Mouse (Mus musculus) embryonic facial prominence, embryonic 11.5 days (tissue): ENCODE results near the gene Cmss1. TPM values are rescaled to one million over a fixed set of nuclear protein-coding genes. Genes with fewer than 3 reads are reported as not detected.

Experiments used
- ATAC-seq: fragments of 200-750 bp; cut with Nextera tagmentation; replicated peaks from 2 replicates; pipeline ENCODE4 v1.8.0; 2017; ENCODE audit warnings: low read depth; ENCODE audit not compliant: insufficient number of reproducible peaks, low FRiP score, low TSS enrichment
- DNase-seq: peaks from one replicate; pipeline ENCODE4 v3.0.0-alpha.2; 2015; ENCODE audit warnings: low spot score
- H3K27ac ChIP-seq: fragments of 300-500 bp; sonication (generic); replicated peaks from 2 replicates; pipeline ENCODE4 v1.5.1; 2014; ENCODE audit warnings: mild to moderate bottlenecking, low read depth, low read length, control low read depth
- H3K27me3 ChIP-seq: fragments of 300-500 bp; sonication (generic); 2 replicates; pipeline ENCODE4 v1.6.1; 2014; ENCODE audit warnings: mild to moderate bottlenecking, low read length, moderate library complexity, mixed read lengths; ENCODE audit not compliant: control insufficient read depth, insufficient read depth
- H3K36me3 ChIP-seq: fragments of 300-500 bp; sonication (generic); replicated peaks from 2 replicates; pipeline ENCODE4 v1.6.1; 2014; ENCODE audit warnings: low read depth, mild to moderate bottlenecking, low read length, moderate library complexity, mixed read lengths; ENCODE audit not compliant: control insufficient read depth, insufficient read depth
- H3K4me1 ChIP-seq: fragments of 300-500 bp; sonication (generic); 2 replicates; pipeline ENCODE4 v1.6.1; 2014; ENCODE audit warnings: low read length, mixed read lengths; ENCODE audit not compliant: control insufficient read depth, insufficient read depth
- H3K4me2 ChIP-seq: fragments of 300-500 bp; sonication (generic); 2 replicates; pipeline ENCODE4 v1.6.1; 2014; ENCODE audit warnings: low read depth, mild to moderate bottlenecking, control low read depth, low read length, moderate library complexity
- H3K4me3 ChIP-seq: fragments of 300-500 bp; sonication (generic); 2 replicates; pipeline ENCODE4 v1.5.1; 2014; ENCODE audit warnings: low read depth, low read length, control low read depth
- H3K9ac ChIP-seq: fragments of 300-500 bp; sonication (generic); replicated peaks from 2 replicates; pipeline ENCODE4 v1.6.1; 2014; ENCODE audit warnings: mild to moderate bottlenecking, control low read depth, low read length
- H3K9me3 ChIP-seq: fragments of 300-500 bp; sonication (generic); replicated peaks from 2 replicates; pipeline ENCODE4 v1.6.1; 2016; ENCODE audit warnings: mild to moderate bottlenecking, low read length, inconsistent platforms, mixed read lengths; ENCODE audit not compliant: control insufficient read depth
- WGBS: fragments of 180-500 bp; shearing (Covaris S2); extraction: QIAGEN DNeasy Blood & Tissue Kit; methylation state at CpG from one replicate; pipeline ENCODE4 v1.1.7; 2014; 5-methylcytosine and 5-hydroxymethylcytosine counted together
- polyA plus RNA-seq: library from polyadenylated mRNA; unstranded; fragments of >200 nt; fragmentation: Nextera tagmentation; extraction: Ambion mirVana; gene quantifications from 2 replicates; pipeline ENCODE4 v1.2.1, GENCODE M21; 2014

Cmss1 gene
- polyA plus RNA-seq, 1 experiment from 2014 or later = 55.9 TPM

DNA sequence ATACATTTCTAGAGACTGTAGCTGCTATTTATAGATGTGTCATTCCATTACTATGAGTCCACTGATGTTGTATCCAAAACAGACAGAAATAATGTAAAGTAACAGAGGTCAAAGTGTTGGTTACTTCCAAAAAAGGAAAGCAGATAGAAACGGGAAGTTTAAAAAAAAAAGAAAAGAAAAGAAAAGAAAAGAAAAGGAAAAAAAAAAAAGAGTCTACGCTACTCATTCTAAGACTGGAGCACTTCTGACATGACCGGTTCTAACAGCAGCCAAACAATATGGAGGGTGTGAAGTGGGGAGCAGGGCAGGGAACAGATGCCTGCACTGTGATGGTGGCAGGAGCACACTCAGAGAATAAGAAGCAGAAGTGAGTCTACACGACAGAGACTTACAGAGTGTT is 78.2 kb downstream of the Cmss1 start:
- Histone ChIP-seq H3K9ac (no peak overlapping the region), H3K36me3 (no peaks in the 10 kb centered on the region), H3K9me3 (no peaks in the 10 kb centered on the region), H3K4me1 (no peaks in the 10 kb centered on the region), H3K4me2 (no peak overlapping the region), H3K27me3 (no peaks in the 10 kb centered on the region), H3K27ac (no peak overlapping the region), H3K4me3 (no peak overlapping the region)
- ATAC-seq (no peak), DNase-seq (no peak)
- WGBS = 85% methylated on average over 4 of the region's 4 CpGs

DNA sequence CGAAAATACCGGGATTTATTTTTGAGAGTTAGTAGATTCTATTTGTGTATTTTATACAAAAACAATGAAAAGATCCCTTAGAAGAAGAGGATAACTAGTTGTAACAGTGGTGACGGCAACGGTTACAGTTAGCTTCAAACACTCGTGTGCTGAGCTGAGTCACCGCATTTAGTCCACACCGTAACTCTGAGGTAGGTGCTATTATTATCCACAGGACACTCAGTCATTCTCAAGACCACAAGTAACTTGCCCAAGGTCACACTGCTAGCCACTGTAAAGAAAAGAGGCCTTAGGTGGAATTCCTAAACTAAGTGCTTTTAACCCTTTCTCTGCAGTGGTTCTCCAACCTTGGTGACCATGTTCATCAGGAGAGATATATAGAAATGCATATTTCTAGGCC is 79.8 kb downstream of the Cmss1 start:
- Histone ChIP-seq H3K4me1 (no peaks in the 10 kb centered on the region), H3K9me3 (no peaks in the 10 kb centered on the region), H3K27me3 (no peaks in the 10 kb centered on the region), H3K9ac (no peak overlapping the region), H3K36me3 (no peaks in the 10 kb centered on the region), H3K4me2 (no peak overlapping the region), H3K4me3 (no peak overlapping the region), H3K27ac (no peak overlapping the region)
- no peak for ATAC-seq
- DNase-seq = no peak
- 94% methylated on average over 7 of the region's 7 CpGs for WGBS

DNA sequence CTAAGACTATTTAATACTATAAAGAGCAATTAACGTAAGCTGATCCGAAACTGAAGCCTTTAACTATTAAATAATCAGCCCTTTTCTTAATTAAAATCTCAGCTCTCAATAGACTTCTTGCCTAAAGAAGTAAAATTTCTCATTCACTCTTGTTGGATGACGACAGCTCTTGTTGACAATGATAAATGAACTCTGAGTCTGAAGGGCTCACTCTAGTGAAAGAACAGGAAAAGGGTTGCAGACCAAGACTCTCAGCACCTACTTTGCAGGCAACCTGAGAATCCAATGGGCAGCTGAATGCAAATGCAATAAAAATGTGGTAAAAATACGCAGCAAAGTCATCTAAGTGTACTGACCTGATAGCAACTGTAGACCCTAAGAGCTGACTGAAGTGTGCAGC is 81.2 kb downstream of the Cmss1 start:
- ATAC-seq (no peak), DNase-seq (no peak)
- no peak overlapping the region for H3K27ac ChIP-seq
- no peak overlapping the region for H3K4me3 ChIP-seq
- H3K36me3 ChIP-seq = no peaks in the 10 kb centered on the region
- H3K9ac ChIP-seq = no peak overlapping the region
- WGBS = 78% methylated on average over 4 of the region's 4 CpGs
- H3K4me1 ChIP-seq = no peaks in the 10 kb centered on the region
- no peak overlapping the region for H3K4me2 ChIP-seq
- H3K27me3 ChIP-seq = no peaks in the 10 kb centered on the region
- no peaks in the 10 kb centered on the region for H3K9me3 ChIP-seq

- DNase-seq = no peak
- H3K4me1 ChIP-seq = no peaks in the 10 kb centered on the region
- no peak for ATAC-seq
- 79% methylated on average over 5 of the region's 5 CpGs for WGBS
- H3K36me3 ChIP-seq = no peaks in the 10 kb centered on the region
- H3K27ac ChIP-seq = no peak overlapping the region
- no peaks in the 10 kb centered on the region for H3K9me3 ChIP-seq
- no peak overlapping the region for H3K9ac ChIP-seq
- H3K4me2 ChIP-seq = no peak overlapping the region
- H3K27me3 ChIP-seq = no peaks in the 10 kb centered on the region
- H3K4me3 ChIP-seq = no peak overlapping the region
These were observed 81.6 kb downstream of the Cmss1 start for GRCm38 (mm10) chr16:57525046-57525445.

DNA sequence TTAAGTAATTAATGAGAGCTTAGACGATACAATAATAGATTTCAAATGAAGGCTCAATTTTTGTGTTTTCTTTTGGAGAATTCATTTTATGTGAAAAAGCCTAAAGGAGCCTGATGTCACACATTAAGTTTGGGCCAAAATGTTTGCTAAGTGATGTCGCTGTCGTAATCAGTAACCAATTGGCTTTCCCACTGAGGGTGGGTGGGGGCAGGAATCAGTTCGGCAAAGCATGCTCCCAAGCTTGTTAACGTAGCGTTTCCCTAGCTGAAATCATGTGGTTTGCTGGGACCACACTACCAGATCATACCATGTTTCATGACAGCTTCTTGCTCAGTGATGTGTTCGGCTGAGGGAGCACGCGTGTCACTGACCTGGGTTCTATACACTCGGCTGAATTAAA is 91.0 kb downstream of the Cmss1 start:
- Histone ChIP-seq H3K9ac (no peak overlapping the region), H3K27ac (no peak overlapping the region), H3K36me3 (no peaks in the 10 kb centered on the region), H3K4me2 (no peak overlapping the region), H3K4me1 (no peaks in the 10 kb centered on the region), H3K9me3 (no peaks in the 10 kb centered on the region), H3K4me3 (no peak overlapping the region), H3K27me3 (no peaks in the 10 kb centered on the region)
- no peak for ATAC-seq
- 90% methylated on average over 10 of the region's 10 CpGs for WGBS
- no peak for DNase-seq

DNA sequence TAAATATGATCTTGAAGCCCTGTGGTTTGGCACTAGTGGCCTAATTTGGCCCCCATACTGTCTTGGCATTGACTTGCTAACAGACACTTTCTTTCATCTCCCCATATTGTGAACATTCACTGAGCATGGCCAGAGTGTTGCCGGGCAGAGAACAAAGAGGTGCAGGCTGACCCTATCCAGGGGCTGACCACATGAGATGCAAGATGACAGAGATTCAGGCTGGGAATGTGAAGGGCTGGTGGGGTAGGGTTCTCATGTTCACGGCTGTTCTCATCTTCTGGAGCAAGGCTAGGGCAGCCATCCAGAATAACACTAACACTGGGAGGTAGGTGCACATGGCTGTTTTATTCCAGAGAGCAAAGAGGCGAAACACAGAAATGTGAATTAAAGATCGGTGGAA is 92.3 kb downstream of the Cmss1 start:
- no peaks in the 10 kb centered on the region for H3K36me3 ChIP-seq
- H3K9me3 ChIP-seq = no peaks in the 10 kb centered on the region
- H3K4me2 ChIP-seq = no peak overlapping the region
- H3K27me3 ChIP-seq = no peaks in the 10 kb centered on the region
- DNase-seq (no peak), ATAC-seq (no peak)
- H3K4me3 ChIP-seq = no peak overlapping the region
- H3K9ac ChIP-seq = no peak overlapping the region
- no peak overlapping the region for H3K27ac ChIP-seq
- H3K4me1 ChIP-seq = no peaks in the 10 kb centered on the region
- 75% methylated on average over 4 of the region's 4 CpGs for WGBS

DNA sequence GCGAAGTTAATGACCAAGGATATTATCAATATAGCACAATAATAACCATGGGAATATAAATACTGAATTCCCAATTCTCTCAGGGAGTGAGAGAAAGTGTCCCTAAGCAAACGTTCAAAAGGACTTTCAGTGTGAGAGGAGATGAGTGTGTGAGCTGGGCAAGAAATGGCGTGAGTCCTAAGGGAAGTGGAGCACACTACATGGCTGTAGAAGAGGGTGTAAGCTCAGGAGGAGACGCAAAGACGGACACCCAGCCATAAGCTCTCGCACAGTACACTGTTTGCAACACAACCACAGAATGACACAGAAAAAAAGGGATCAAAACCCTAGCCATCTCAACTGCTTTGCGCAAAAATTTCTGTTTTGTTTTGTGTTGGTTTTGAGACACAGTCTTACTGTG is 93.1 kb downstream of the Cmss1 start:
- Histone ChIP-seq H3K4me3 (no peak overlapping the region), H3K36me3 (no peaks in the 10 kb centered on the region), H3K9me3 (no peaks in the 10 kb centered on the region), H3K4me1 (no peaks in the 10 kb centered on the region), H3K4me2 (no peak overlapping the region), H3K27ac (no peak overlapping the region), H3K27me3 (no peaks in the 10 kb centered on the region), H3K9ac (no peak overlapping the region)
- no peak for DNase-seq
- 82% methylated on average over 7 of the region's 7 CpGs for WGBS
- ATAC-seq = no peak

DNA sequence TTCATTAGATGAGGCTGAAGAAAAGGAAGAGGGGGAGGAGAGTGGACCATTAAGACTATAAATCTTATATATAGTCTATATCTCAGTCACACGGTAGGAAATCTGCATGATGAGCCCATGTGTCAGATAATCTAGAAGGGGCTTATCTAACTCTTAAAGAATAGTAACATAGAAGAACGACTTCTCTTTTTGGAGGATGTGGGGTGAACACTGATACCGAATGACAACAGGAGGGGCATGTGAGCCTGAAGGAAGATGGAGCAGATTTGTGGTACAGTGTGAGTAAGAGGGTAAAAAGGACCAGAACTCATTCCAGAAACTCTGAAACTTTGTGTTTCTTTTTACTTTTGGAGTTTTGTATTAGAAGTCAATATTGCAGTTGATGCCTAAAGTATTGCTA is 97.6 kb downstream of the Cmss1 start:
- Histone ChIP-seq H3K4me3 (no peak overlapping the region), H3K9me3 (no peaks in the 10 kb centered on the region), H3K36me3 (no peaks in the 10 kb centered on the region), H3K27me3 (no peaks in the 10 kb centered on the region), H3K4me1 (no peaks in the 10 kb centered on the region), H3K9ac (no peak overlapping the region), H3K4me2 (no peak overlapping the region), H3K27ac (no peak overlapping the region)
- ATAC-seq = no peak
- 91% methylated on average over 3 of the region's 3 CpGs for WGBS
- no peak for DNase-seq

- Histone ChIP-seq H3K4me3 (no peak overlapping the region), H3K9ac (no peak overlapping the region), H3K4me1 (no peaks in the 10 kb centered on the region), H3K27me3 (no peaks in the 10 kb centered on the region), H3K36me3 (no peaks in the 10 kb centered on the region), H3K9me3 (no peaks in the 10 kb centered on the region), H3K27ac (no peak overlapping the region), H3K4me2 (no peak overlapping the region)
- WGBS = 88% methylated on average over 1 of the region's 1 CpGs
- no peak for ATAC-seq
- no peak for DNase-seq
These were observed 98.3 kb downstream of the Cmss1 start for GRCm38 (mm10) chr16:57508351-57508750.
